Mouse (Mus musculus) ES-E14 (cell line): ENCODE results near the gene Dgkd.

Source experiments
- CHD2 ChIP-seq: IDR thresholded peaks from 2 replicates; pipeline ENCODE4 v1.6.1; 2014; ENCODE audit warnings: mild to moderate bottlenecking, low read depth, low read length, inconsistent platforms
- HCFC1 ChIP-seq: IDR thresholded peaks from 2 replicates; pipeline ENCODE4 v1.6.1; 2012; ENCODE audit warnings: low read length, inconsistent platforms, borderline replicate concordance; ENCODE audit not compliant: insufficient read depth
- MAFK ChIP-seq: IDR thresholded peaks from 2 replicates; pipeline ENCODE4 v1.6.1; 2014; ENCODE audit warnings: mild to moderate bottlenecking, low read depth, low read length, inconsistent platforms; ENCODE audit not compliant: insufficient read depth
- ZC3H11A ChIP-seq: IDR thresholded peaks from 2 replicates; pipeline ENCODE4 v1.6.1; 2012; ENCODE audit warnings: low read depth, mild to moderate bottlenecking, inconsistent platforms, low read length, borderline replicate concordance
- ZNF384 ChIP-seq: IDR thresholded peaks from 2 replicates; pipeline ENCODE4 v1.6.1; 2012; ENCODE audit warnings: low read depth, low read length, inconsistent platforms

- no peak for TF ChIP-seq MAFK
- no peak for TF ChIP-seq ZNF384
- TF ChIP-seq CHD2: no peak
- no peak for TF ChIP-seq ZC3H11A
- no peak for TF ChIP-seq HCFC1
Observed at GRCm38 (mm10) chr1:87812061-87812460, 41.0 kb upstream of the Dgkd start.
